Mouse (Mus musculus) liver, adult 2 months (tissue): ENCODE measurements around the gene Pyurf. TPM values are rescaled to one million over a fixed set of nuclear protein-coding genes. Genes with fewer than 3 reads are reported as not detected.
A peak's percentile ranks its signal among the peaks of the same experiment; 100 is the strongest.

ENCODE experiments used
- DNase-seq: peaks from one replicate; pipeline ENCODE4 v3.0.0-alpha.2; 2011; ENCODE audit warnings: low read depth, low spot score; ENCODE audit errors: extremely low read depth
- H3K27ac ChIP-seq: fragments of 200-500 bp; replicated peaks from 2 replicates; pipeline ENCODE4 v1.5.1; 2012; ENCODE audit warnings: low read depth, mild to moderate bottlenecking, control low read depth, inconsistent platforms, low read length; ENCODE audit not compliant: insufficient read depth
- H3K27me3 ChIP-seq: fragments of 200-500 bp; 2 replicates; pipeline ENCODE4 v1.6.1; 2012; ENCODE audit warnings: mild to moderate bottlenecking, moderate library complexity, low read length, inconsistent platforms; ENCODE audit not compliant: control insufficient read depth, insufficient read depth
- H3K36me3 ChIP-seq: fragments of 200-500 bp; 2 replicates; pipeline ENCODE4 v1.6.1; 2012; ENCODE audit warnings: low read length, inconsistent platforms; ENCODE audit not compliant: control insufficient read depth, insufficient read depth
- H3K4me1 ChIP-seq: fragments of 200-500 bp; 2 replicates; pipeline ENCODE4 v1.6.1; 2011; ENCODE audit warnings: low read length; ENCODE audit not compliant: control insufficient read depth, insufficient read depth
- H3K4me3 ChIP-seq: fragments of 200-500 bp; 2 replicates; pipeline ENCODE4 v1.5.1; 2011; ENCODE audit warnings: low read depth, mild to moderate bottlenecking, control low read depth, low read length, moderate library complexity; ENCODE audit not compliant: insufficient read depth
- H3K79me2 ChIP-seq: fragments of 200-500 bp; 2 replicates; pipeline ENCODE4 v1.6.1; 2012; ENCODE audit warnings: inconsistent platforms, mild to moderate bottlenecking, low read length, moderate library complexity; ENCODE audit not compliant: control insufficient read depth, insufficient read depth
- H3K9ac ChIP-seq: fragments of 200-500 bp; 2 replicates; pipeline ENCODE4 v1.6.1; 2012; ENCODE audit warnings: low read depth, mild to moderate bottlenecking, control low read depth, inconsistent platforms, low read length
- CTCF ChIP-seq: fragments of 200-500 bp; IDR thresholded peaks from 2 replicates; pipeline ENCODE4 v1.5.1; 2011; ENCODE audit warnings: low read depth, low read length, control low read depth
- POLR2A ChIP-seq: fragments of 200-500 bp; IDR thresholded peaks from 2 replicates; pipeline ENCODE4 v1.6.1; 2011; ENCODE audit warnings: low read length, control low read depth; ENCODE audit not compliant: insufficient read depth; ENCODE audit errors: extremely low read depth
- WGBS: fragments of 180-500 bp; shearing (Covaris S2); methylation state at CpG from one replicate; pipeline ENCODE4 v1.1.7; 2018; 5-methylcytosine and 5-hydroxymethylcytosine counted together
- polyA plus RNA-seq: library from polyadenylated mRNA; depleted of rRNA; stranded (reverse); fragments of >200 nt; gene quantifications from 2 replicates; pipeline ENCODE4 v1.2.3, GENCODE M21; 2012
- total RNA-seq: library from RNA; depleted of rRNA; stranded (reverse); fragments of >200 nt; gene quantifications from 2 replicates; pipeline ENCODE4 v1.2.3, GENCODE M21; 2014

Pyurf gene
- total and polyA plus RNA-seq, 2 experiments: 16.1 to 20.3 TPM

- peak overlapping the region; percentile 83 for H3K9ac ChIP-seq
- no peaks in the 10 kb centered on the region for H3K36me3 ChIP-seq
- H3K27me3 ChIP-seq: no peaks in the 10 kb centered on the region
- peak; percentile 89 for DNase-seq
- TF ChIP-seq CTCF: no peak
- peak; percentile 65; the same call in 1 of the 2 replicates for TF ChIP-seq POLR2A
- peak overlapping the region; percentile 91 for H3K27ac ChIP-seq
- H3K79me2 ChIP-seq: peaks cover 2% of the 10 kb centered on the region; the same call in 1 of the 2 replicates
- H3K4me1 ChIP-seq: peaks cover 2% of the 10 kb centered on the region; the same call in 1 of the 2 replicates
- H3K4me3 ChIP-seq: peak overlapping the region; percentile 85
- under 1% methylated on average over 59 of the region's 59 CpGs for WGBS
Observed at GRCm38 (mm10) chr6:57702743-57703499, 11.0 kb upstream of the Pyurf start.

- TF ChIP-seq CTCF (no peak), POLR2A (no peak)
- Histone ChIP-seq H3K4me3 (peak within 1 kb of the TSS; percentile 85), H3K27me3 (no peaks in the 10 kb centered on the region), H3K27ac (peak within 1 kb of the TSS; percentile 91), H3K9ac (peak within 1 kb of the TSS; percentile 83), H3K4me1 (peaks cover 2% of the 10 kb centered on the region; the same call in 1 of the 2 replicates), H3K36me3 (no peaks in the 10 kb centered on the region), H3K79me2 (peaks cover 2% of the 10 kb centered on the region; the same call in 1 of the 2 replicates)
- under 1% methylated on average over 10 of the region's 10 CpGs for WGBS
- no peak for DNase-seq
Observed at GRCm38 (mm10) chr6:57702376-57702742, 10.5 kb upstream of the Pyurf start, which contains the start of gene Lancl2. TSS of gene Lancl2 (plus strand) at chr6:57702540.

- Histone ChIP-seq H3K27ac (no peak overlapping the region), H3K4me1 (peaks cover 2% of the 10 kb centered on the region; the same call in 1 of the 2 replicates), H3K27me3 (no peaks in the 10 kb centered on the region), H3K36me3 (no peaks in the 10 kb centered on the region), H3K9ac (no peak overlapping the region), H3K4me3 (no peak overlapping the region), H3K79me2 (peaks cover 2% of the 10 kb centered on the region; the same call in 1 of the 2 replicates)
- no peak for DNase-seq
- WGBS: 82% methylated on average over 4 of the region's 4 CpGs
- TF ChIP-seq POLR2A (no peak), CTCF (no peak)
Observed at GRCm38 (mm10) chr6:57701686-57702085, 9.8 kb upstream of the Pyurf start.

GRCm38 (mm10) chr6:57693116-57693515 lies 1.2 kb upstream of the Pyurf start:
- DNase-seq: no peak

GRCm38 (mm10) chr6:57684156-57684555 lies 7.7 kb downstream of the Pyurf start:
- DNase-seq: no peak
- H3K4me3 ChIP-seq: no peak overlapping the region
- H3K4me1 ChIP-seq: no peaks in the 10 kb centered on the region
- no peak overlapping the region for H3K9ac ChIP-seq
- H3K79me2 ChIP-seq: no peaks in the 10 kb centered on the region
- no peaks in the 10 kb centered on the region for H3K27me3 ChIP-seq
- H3K27ac ChIP-seq: no peak overlapping the region
- H3K36me3 ChIP-seq: peaks cover 19% of the 10 kb centered on the region
- 95% methylated on average over 1 of the region's 1 CpGs for WGBS
- TF ChIP-seq CTCF (no peak), POLR2A (no peak)

More at GRCm38 (mm10) chr6:57693116-57693515, 1.2 kb upstream of the Pyurf start:
- no peak for TF ChIP-seq POLR2A
- no peak for TF ChIP-seq CTCF
- Histone ChIP-seq H3K9ac (no peak overlapping the region), H3K4me3 (no peak overlapping the region), H3K79me2 (no peaks in the 10 kb centered on the region), H3K36me3 (peaks cover 16% of the 10 kb centered on the region; the same call in 1 of the 2 replicates), H3K4me1 (0 out of 2 replicates have a peak, but pooled peaks cover 2% of the 10 kb centered on the region), H3K27me3 (no peaks in the 10 kb centered on the region), H3K27ac (no peak overlapping the region)
- WGBS: 91% methylated on average over 3 of the region's 3 CpGs

- WGBS: 84% methylated on average over 4 of the region's 4 CpGs
- no peaks in the 10 kb centered on the region for H3K4me1 ChIP-seq
Observed at GRCm38 (mm10) chr6:57661295-57661694, 30.6 kb downstream of the Pyurf start.

More at GRCm38 (mm10) chr6:57661295-57661694, 30.6 kb downstream of the Pyurf start:
- H3K27ac ChIP-seq: no peak overlapping the region
- no peaks in the 10 kb centered on the region for H3K27me3 ChIP-seq
- H3K9ac ChIP-seq: no peak overlapping the region
- no peak for DNase-seq
- peaks cover 6% of the 10 kb centered on the region; the same call in 1 of the 2 replicates for H3K36me3 ChIP-seq
- TF ChIP-seq POLR2A (no peak), CTCF (no peak)
- H3K79me2 ChIP-seq: no peaks in the 10 kb centered on the region
- H3K4me3 ChIP-seq: no peak overlapping the region
